Mouse (Mus musculus): Measurements from ENCODE around the gene Pced1b. TPM values are rescaled to one million over a fixed set of nuclear protein-coding genes. Genes with fewer than 3 reads are reported as not detected.

Pced1b gene
- polyA plus RNA-seq, 1 experiment from 2014 or later, result 6.7 TPM

DNA sequence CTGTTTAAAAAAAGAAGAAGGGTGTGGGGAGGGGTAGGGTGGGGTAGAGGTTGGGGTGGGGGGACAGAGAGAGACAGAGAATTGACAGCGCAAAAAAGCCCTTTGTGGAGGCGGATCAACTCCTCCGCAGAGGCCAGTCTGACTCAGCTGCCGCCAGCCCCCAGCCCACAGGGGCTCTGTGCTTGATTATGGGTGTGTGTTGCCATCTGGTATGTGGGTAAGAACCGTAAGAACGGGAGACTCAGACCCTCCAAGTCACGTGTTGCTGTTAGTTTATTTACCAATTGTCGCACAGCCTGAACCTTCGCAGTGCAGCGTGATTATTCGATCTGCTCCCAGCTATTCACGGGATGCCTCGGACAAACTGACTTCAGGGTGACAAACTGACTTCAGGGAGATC, 41.8 kb downstream of the Pced1b start:
- Histone ChIP-seq H3K27ac (ENCODE audit: low read depth, low read length) (no peak overlapping the region), H3K4me3 (ENCODE audit: low read depth, low read length) (no peak overlapping the region), H3K4me2 (ENCODE audit: low read depth, low read length) (no peak overlapping the region), H3K9ac (replicated peaks; ENCODE audit: low read depth, low read length) (no peak overlapping the region), H3K27me3 (ENCODE audit: control insufficient read depth, insufficient read depth, low read length) (no peaks in the 10 kb centered on the region), H3K9me3 (ENCODE audit: control insufficient read depth, low read length) (no peaks in the 10 kb centered on the region), H3K4me1 (ENCODE audit: control insufficient read depth, insufficient read depth, low read length) (no peaks in the 10 kb centered on the region), H3K36me3 (ENCODE audit: control insufficient read depth, insufficient read depth, low read length) (no peaks in the 10 kb centered on the region)
- ATAC-seq (ENCODE audit: low read depth), result no peak
- WGBS, result 86% methylated on average over 13 of the region's 13 CpGs

DNA sequence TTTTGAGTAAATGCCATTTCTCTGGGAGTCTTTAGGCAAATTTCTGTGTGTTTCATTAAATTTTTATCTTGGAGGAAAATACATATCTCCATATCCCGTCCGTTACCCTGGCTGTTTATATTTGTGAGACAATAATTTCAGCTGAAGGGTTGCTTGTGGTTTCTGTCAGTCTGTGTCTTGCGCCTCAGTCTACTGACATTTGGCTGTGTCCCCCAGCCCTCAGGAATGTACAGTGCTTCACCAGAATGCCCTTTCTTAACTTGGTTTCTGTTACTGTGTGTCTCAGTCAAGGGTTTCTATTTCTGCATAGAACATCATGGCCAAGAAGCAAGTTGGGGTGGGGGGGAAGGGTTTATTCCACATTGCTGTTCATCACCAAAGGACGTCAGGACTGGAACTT, 42.3 kb downstream of the Pced1b start:
- H3K4me2 ChIP-seq (ENCODE audit: low read depth, low read length), result no peak overlapping the region

DNA sequence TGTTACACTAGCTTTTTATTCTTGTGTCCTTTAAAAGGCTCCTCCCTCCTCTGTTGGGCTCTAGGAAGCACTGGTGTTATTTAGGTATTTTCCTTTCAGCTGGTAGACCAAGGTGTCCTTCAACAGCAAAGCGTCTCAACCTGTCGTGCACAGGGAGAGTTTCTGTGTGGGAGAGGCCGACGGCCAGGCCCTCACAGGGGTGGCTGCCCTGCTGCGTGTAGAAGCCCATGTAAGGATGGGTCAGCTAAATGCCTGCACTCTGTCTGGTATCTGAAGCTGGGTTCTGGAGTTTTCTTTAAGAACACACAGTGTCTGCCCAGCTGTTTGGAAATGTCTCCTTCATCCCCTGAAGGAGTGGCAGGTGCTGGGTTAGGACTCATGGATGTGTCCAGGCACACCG, 43.4 kb downstream of the Pced1b start:
- H3K4me2 ChIP-seq (ENCODE audit: low read depth, low read length), result no peak overlapping the region
- ATAC-seq (ENCODE audit: low read depth), result no peak
- no peaks in the 10 kb centered on the region for H3K27me3 ChIP-seq (ENCODE audit: control insufficient read depth, insufficient read depth, low read length)
- no peaks in the 10 kb centered on the region for H3K36me3 ChIP-seq (ENCODE audit: control insufficient read depth, insufficient read depth, low read length)
- no peaks in the 10 kb centered on the region for H3K9me3 ChIP-seq (ENCODE audit: control insufficient read depth, low read length)
- H3K4me1 ChIP-seq (ENCODE audit: control insufficient read depth, insufficient read depth, low read length), result no peaks in the 10 kb centered on the region
- H3K27ac ChIP-seq (ENCODE audit: low read depth, low read length), result no peak overlapping the region
- H3K9ac ChIP-seq (replicated peaks; ENCODE audit: low read depth, low read length), result no peak overlapping the region
- 97% methylated on average over 6 of the region's 6 CpGs for WGBS
- no peak overlapping the region for H3K4me3 ChIP-seq (ENCODE audit: low read depth, low read length)

More for the DNA sequence above, 42.3 kb downstream of the Pced1b start:
- Histone ChIP-seq H3K27me3 (ENCODE audit: control insufficient read depth, insufficient read depth, low read length) (no peaks in the 10 kb centered on the region), H3K9ac (replicated peaks; ENCODE audit: low read depth, low read length) (no peak overlapping the region), H3K36me3 (ENCODE audit: control insufficient read depth, insufficient read depth, low read length) (no peaks in the 10 kb centered on the region), H3K9me3 (ENCODE audit: control insufficient read depth, low read length) (no peaks in the 10 kb centered on the region), H3K27ac (ENCODE audit: low read depth, low read length) (no peak overlapping the region), H3K4me3 (ENCODE audit: low read depth, low read length) (no peak overlapping the region), H3K4me1 (ENCODE audit: control insufficient read depth, insufficient read depth, low read length) (no peaks in the 10 kb centered on the region)
- 95% methylated on average over 4 of the region's 4 CpGs for WGBS
- ATAC-seq (ENCODE audit: low read depth), result no peak

DNA sequence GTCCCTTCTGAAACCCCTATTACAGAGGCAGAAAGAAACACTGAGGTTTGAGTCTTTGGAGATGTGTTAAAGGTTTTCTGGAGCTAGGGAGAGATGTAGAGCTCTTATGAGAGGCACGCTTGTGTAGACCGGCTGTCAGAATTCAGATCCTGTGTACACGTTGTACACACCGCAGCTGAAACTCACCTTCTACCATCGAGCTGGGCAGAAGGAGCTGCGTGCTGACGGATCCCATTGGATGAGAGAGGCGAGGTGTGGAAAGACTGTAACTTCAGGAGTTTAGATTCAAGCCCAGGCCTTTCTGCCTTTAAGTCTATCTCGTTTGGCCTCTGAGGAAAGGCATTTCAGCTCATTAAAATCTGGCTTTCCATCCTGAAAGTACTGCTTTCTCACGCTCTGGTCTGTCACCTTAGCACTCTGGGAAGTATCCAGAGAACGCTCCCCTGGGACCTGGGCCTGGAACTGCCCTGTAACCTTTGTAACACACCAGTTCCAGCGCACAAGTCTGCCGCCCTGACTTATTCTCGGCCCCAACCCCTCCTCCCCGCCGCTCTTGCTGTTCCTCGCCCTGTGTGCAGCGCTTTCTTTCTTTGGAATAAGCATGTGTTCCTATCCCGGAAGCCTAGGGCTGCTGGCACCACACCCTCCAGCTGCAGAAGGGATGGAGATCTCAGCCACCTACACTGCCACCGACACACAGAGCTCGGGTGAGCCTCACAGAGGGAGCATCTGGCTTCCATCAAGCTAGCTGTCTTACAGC, 44.6 kb downstream of the Pced1b start:
- Histone ChIP-seq H3K4me3 (ENCODE audit: low read depth, low read length) (no peak overlapping the region), H3K9ac (replicated peaks; ENCODE audit: low read depth, low read length) (no peak overlapping the region), H3K4me2 (ENCODE audit: low read depth, low read length) (no peak overlapping the region), H3K27ac (ENCODE audit: low read depth, low read length) (no peak overlapping the region), H3K36me3 (ENCODE audit: control insufficient read depth, insufficient read depth, low read length) (no peaks in the 10 kb centered on the region), H3K9me3 (ENCODE audit: control insufficient read depth, low read length) (no peaks in the 10 kb centered on the region), H3K4me1 (ENCODE audit: control insufficient read depth, insufficient read depth, low read length) (no peaks in the 10 kb centered on the region), H3K27me3 (ENCODE audit: control insufficient read depth, insufficient read depth, low read length) (no peaks in the 10 kb centered on the region)
- ATAC-seq (ENCODE audit: low read depth), result no peak
- 89% methylated on average over 21 of the region's 21 CpGs for WGBS

DNA sequence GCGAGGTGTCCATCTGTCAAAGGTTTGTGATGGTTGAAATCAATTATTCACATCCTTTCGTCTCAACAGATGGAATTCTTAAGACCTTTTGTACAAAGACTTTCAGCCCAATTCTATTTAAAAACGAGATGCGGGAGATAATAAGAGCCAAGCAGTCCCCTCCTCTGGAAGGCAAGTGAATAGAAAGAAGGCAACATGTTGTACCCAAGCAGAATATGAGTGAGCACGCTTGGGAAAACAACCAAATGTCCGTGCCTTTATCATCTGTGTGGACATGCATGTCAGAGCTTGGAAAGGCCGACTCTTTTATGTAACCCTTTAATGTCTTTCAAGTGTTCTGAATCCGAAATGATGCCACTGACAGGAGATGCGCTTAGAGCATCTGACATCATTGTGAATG, 61.0 kb downstream of the Pced1b start:
- 43% methylated on average over 9 of the region's 9 CpGs for WGBS
- Histone ChIP-seq H3K4me1 (ENCODE audit: control insufficient read depth, insufficient read depth, low read length) (no peaks in the 10 kb centered on the region), H3K4me3 (ENCODE audit: low read depth, low read length) (no peak overlapping the region), H3K27ac (ENCODE audit: low read depth, low read length) (no peak overlapping the region), H3K9me3 (ENCODE audit: control insufficient read depth, low read length) (no peaks in the 10 kb centered on the region), H3K4me2 (ENCODE audit: low read depth, low read length) (no peak overlapping the region), H3K9ac (replicated peaks; ENCODE audit: low read depth, low read length) (no peak overlapping the region), H3K36me3 (ENCODE audit: control insufficient read depth, insufficient read depth, low read length) (no peaks in the 10 kb centered on the region), H3K27me3 (ENCODE audit: control insufficient read depth, insufficient read depth, low read length) (no peaks in the 10 kb centered on the region)
- ATAC-seq (ENCODE audit: low read depth), result no peak

DNA sequence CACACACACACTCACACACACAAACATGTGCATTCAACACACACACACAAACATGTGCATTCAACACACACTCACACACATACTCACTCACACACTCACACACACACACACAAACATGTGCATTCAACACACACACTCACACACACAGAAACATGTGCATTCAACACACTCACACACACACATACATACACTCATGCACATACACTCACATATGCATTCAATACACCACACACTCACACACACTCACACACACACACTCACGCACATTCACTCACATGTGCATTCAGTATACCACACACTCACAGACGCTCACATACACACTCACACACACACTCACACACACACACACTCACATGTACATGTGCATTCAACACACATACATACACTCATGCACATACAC, 62.6 kb downstream of the Pced1b start:
- H3K36me3 ChIP-seq (ENCODE audit: control insufficient read depth, insufficient read depth, low read length), result no peaks in the 10 kb centered on the region
- ATAC-seq (ENCODE audit: low read depth), result no peak
- 0 out of 2 replicates have a peak, but pooled peaks cover under 1% of the 10 kb centered on the region for H3K4me1 ChIP-seq (ENCODE audit: control insufficient read depth, insufficient read depth, low read length)
- H3K9me3 ChIP-seq (ENCODE audit: control insufficient read depth, low read length), result no peaks in the 10 kb centered on the region
- no peaks in the 10 kb centered on the region for H3K27me3 ChIP-seq (ENCODE audit: control insufficient read depth, insufficient read depth, low read length)
- WGBS, result 98% methylated on average over 2 of the region's 2 CpGs
- no peak overlapping the region for H3K9ac ChIP-seq (replicated peaks; ENCODE audit: low read depth, low read length)
- no peak overlapping the region for H3K4me2 ChIP-seq (ENCODE audit: low read depth, low read length)
- no peak overlapping the region for H3K4me3 ChIP-seq (ENCODE audit: low read depth, low read length)
- no peak overlapping the region for H3K27ac ChIP-seq (ENCODE audit: low read depth, low read length)

DNA sequence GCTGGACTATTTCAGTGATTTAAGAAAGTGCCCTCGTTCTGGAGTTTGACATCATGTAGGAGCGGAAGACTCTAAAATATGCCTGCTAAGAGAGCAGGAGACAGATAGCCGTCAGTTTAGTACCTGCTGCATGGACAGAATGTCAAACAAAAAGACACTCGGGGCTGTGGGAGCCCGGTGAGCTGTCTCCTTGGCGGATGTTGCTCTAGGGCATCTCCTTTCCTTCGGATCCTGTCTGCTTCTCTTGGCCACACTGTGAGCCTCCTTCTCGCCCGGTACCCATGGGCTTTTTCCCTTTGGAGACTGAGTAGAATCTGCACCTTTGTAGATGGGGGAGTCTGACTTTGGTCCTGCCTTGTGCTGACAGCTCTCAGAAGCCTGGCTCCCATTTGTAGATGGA, 63.3 kb downstream of the Pced1b start:
- Histone ChIP-seq H3K36me3 (ENCODE audit: control insufficient read depth, insufficient read depth, low read length) (no peaks in the 10 kb centered on the region), H3K9ac (replicated peaks; ENCODE audit: low read depth, low read length) (no peak overlapping the region), H3K27ac (ENCODE audit: low read depth, low read length) (no peak overlapping the region), H3K4me3 (ENCODE audit: low read depth, low read length) (no peak overlapping the region), H3K9me3 (ENCODE audit: control insufficient read depth, low read length) (no peaks in the 10 kb centered on the region), H3K4me1 (ENCODE audit: control insufficient read depth, insufficient read depth, low read length) (0 out of 2 replicates have a peak, but pooled peaks cover 2% of the 10 kb centered on the region), H3K4me2 (ENCODE audit: low read depth, low read length) (no peak overlapping the region), H3K27me3 (ENCODE audit: control insufficient read depth, insufficient read depth, low read length) (no peaks in the 10 kb centered on the region)
- no peak for ATAC-seq (ENCODE audit: low read depth)
- WGBS, result 83% methylated on average over 9 of the region's 9 CpGs

DNA sequence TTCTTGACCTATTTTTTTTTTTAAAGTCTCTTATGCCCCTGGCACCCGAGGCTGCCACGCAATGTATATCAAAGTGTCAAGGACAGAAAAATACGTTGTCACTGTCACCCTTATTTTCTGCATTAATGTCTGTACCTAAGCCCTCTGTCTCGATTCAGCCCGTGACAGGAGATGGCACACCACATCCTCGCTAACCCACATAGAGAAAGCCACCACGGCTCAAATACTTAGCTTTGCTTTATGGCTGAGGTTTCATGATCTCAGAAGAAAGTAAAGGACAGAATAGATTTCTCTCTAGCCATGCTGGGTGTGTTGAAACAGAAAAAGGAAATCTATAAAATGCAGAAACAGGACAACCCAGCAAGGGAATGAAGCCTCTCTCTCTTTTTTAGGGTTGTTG, 64.3 kb downstream of the Pced1b start:
- no peak for ATAC-seq (ENCODE audit: low read depth)
- Histone ChIP-seq H3K9ac (replicated peaks; ENCODE audit: low read depth, low read length) (no peak overlapping the region), H3K36me3 (ENCODE audit: control insufficient read depth, insufficient read depth, low read length) (no peaks in the 10 kb centered on the region), H3K4me2 (ENCODE audit: low read depth, low read length) (no peak overlapping the region), H3K9me3 (ENCODE audit: control insufficient read depth, low read length) (no peaks in the 10 kb centered on the region), H3K27me3 (ENCODE audit: control insufficient read depth, insufficient read depth, low read length) (no peaks in the 10 kb centered on the region), H3K4me1 (ENCODE audit: control insufficient read depth, insufficient read depth, low read length) (0 out of 2 replicates have a peak, but pooled peaks cover 2% of the 10 kb centered on the region), H3K27ac (ENCODE audit: low read depth, low read length) (no peak overlapping the region), H3K4me3 (ENCODE audit: low read depth, low read length) (no peak overlapping the region)
- 83% methylated on average over 7 of the region's 7 CpGs for WGBS

DNA sequence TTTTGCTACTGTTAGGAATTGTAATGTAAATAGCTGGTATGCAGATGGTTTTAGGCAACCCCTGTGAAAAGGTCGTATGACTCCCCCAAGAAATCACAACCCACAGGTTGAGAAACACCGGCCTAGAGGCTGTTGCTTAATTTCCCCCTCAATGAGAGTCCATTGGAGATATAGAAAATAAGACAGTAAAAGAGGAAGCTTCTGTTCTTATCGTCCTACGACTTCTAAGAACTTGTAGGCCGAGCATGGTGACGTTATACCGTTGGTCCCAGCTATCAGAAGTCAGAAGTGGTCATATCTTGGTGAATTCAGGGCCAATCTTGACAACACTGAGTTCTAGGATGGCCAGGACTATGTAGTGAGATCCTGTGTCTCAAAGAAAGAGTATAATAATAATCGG, 65.0 kb downstream of the Pced1b start:
- Histone ChIP-seq H3K27ac (ENCODE audit: low read depth, low read length) (no peak overlapping the region), H3K36me3 (ENCODE audit: control insufficient read depth, insufficient read depth, low read length) (no peaks in the 10 kb centered on the region), H3K4me2 (ENCODE audit: low read depth, low read length) (no peak overlapping the region), H3K9me3 (ENCODE audit: control insufficient read depth, low read length) (no peaks in the 10 kb centered on the region), H3K27me3 (ENCODE audit: control insufficient read depth, insufficient read depth, low read length) (no peaks in the 10 kb centered on the region), H3K9ac (replicated peaks; ENCODE audit: low read depth, low read length) (no peak overlapping the region), H3K4me3 (ENCODE audit: low read depth, low read length) (no peak overlapping the region), H3K4me1 (ENCODE audit: control insufficient read depth, insufficient read depth, low read length) (0 out of 2 replicates have a peak, but pooled peaks cover 2% of the 10 kb centered on the region)
- ATAC-seq (ENCODE audit: low read depth), result no peak
- WGBS, result 92% methylated on average over 8 of the region's 8 CpGs
